Mouse (Mus musculus) intestine, embryonic 16.5 days (tissue): ENCODE data around the gene Clec4b1. TPM values are rescaled to one million over a fixed set of nuclear protein-coding genes. Genes with fewer than 3 reads are reported as not detected.
"Not testable (repeated sequence)": the region's sequence is repeated elsewhere in the genome, so short reads cannot be mapped to it uniquely, and the experiment has no call there.

Experiments
- ATAC-seq: fragments of 200-750 bp; cut with Nextera tagmentation; 2 replicates; pipeline ENCODE4 v1.8.0; 2017; ENCODE audit warnings: moderate TSS enrichment, moderate library complexity
- H3K27ac ChIP-seq: fragments of 300-500 bp; sonication (generic); 2 replicates; pipeline ENCODE4 v1.5.1; 2014; ENCODE audit warnings: mild to moderate bottlenecking, low read length
- H3K27me3 ChIP-seq: fragments of 300-500 bp; sonication (generic); replicated peaks from 2 replicates; pipeline ENCODE4 v1.6.1; 2014; ENCODE audit warnings: low read length, control low read depth, mixed read lengths; ENCODE audit not compliant: control insufficient read depth, insufficient read depth
- H3K36me3 ChIP-seq: fragments of 300-500 bp; sonication (generic); 2 replicates; pipeline ENCODE4 v1.6.1; 2014; ENCODE audit warnings: low read length, control low read depth; ENCODE audit not compliant: control insufficient read depth, insufficient read depth
- H3K4me1 ChIP-seq: fragments of 300-500 bp; sonication (generic); 2 replicates; pipeline ENCODE4 v1.6.1; 2014; ENCODE audit warnings: low read length, control low read depth, mixed read lengths; ENCODE audit not compliant: control insufficient read depth, insufficient read depth
- H3K4me2 ChIP-seq: fragments of 300-500 bp; sonication (generic); 2 replicates; pipeline ENCODE4 v1.6.1; 2014; ENCODE audit warnings: low read depth, low read length, control low read depth
- H3K4me3 ChIP-seq: fragments of 300-500 bp; sonication (generic); 2 replicates; pipeline ENCODE4 v1.5.1; 2014; ENCODE audit warnings: mild to moderate bottlenecking, low read length
- H3K9ac ChIP-seq: fragments of 300-500 bp; sonication (generic); 2 replicates; pipeline ENCODE4 v1.6.1; 2014; ENCODE audit warnings: low read depth, low read length
- H3K9me3 ChIP-seq: fragments of 300-500 bp; sonication (generic); 2 replicates; pipeline ENCODE4 v1.6.1; 2016; ENCODE audit warnings: low read length, control low read depth; ENCODE audit not compliant: control insufficient read depth
- WGBS: fragments of 180-500 bp; shearing (Covaris S2); extraction: QIAGEN DNeasy Blood & Tissue Kit; methylation state at CpG from one replicate; pipeline ENCODE4 v1.1.7; 2014; 5-methylcytosine and 5-hydroxymethylcytosine counted together
- polyA plus RNA-seq: library from polyadenylated mRNA; unstranded; fragments of >200 nt; fragmentation: Nextera tagmentation; extraction: Ambion mirVana; gene quantifications from 2 replicates; pipeline ENCODE4 v1.2.1, GENCODE M21; 2015

The Clec4b1 gene
- not detected in 2 replicates for polyA plus RNA-seq

- no peaks in the 10 kb centered on the region for H3K4me1 ChIP-seq
- WGBS: 83% methylated on average over 2 of the region's 2 CpGs
Observed at GRCm38 (mm10) chr6:123049742-123050372, at the start of gene Clec4b1. TSS of gene Clec4b1 (plus strand) at chr6:123049962.

GRCm38 (mm10) chr6:123004696-123005095 lies 45.1 kb upstream of the Clec4b1 start:
- H3K4me1 ChIP-seq, ATAC-seq, H3K4me2 ChIP-seq, H3K4me3 ChIP-seq, H3K9me3 ChIP-seq, H3K27ac ChIP-seq, H3K9ac ChIP-seq, H3K27me3 ChIP-seq, H3K36me3 ChIP-seq: not testable (repeated sequence)
- 72% methylated on average over 2 of the region's 2 CpGs for WGBS

More at GRCm38 (mm10) chr6:123049742-123050372, at the start of gene Clec4b1:
- H3K27me3 ChIP-seq: no peaks in the 10 kb centered on the region
- H3K9me3 ChIP-seq: no peaks in the 10 kb centered on the region
- H3K4me3 ChIP-seq: no peak within 1 kb of the TSS
- no peak within 1 kb of the TSS for H3K4me2 ChIP-seq
- H3K9ac ChIP-seq: no peak within 1 kb of the TSS
- no peak within 1 kb of the TSS for H3K27ac ChIP-seq
- no peaks in the 10 kb centered on the region for H3K36me3 ChIP-seq
- ATAC-seq: no peak

GRCm38 (mm10) chr6:123005591-123005990 lies 44.2 kb upstream of the Clec4b1 start:
- Histone ChIP-seq H3K36me3 (no peaks in the 10 kb centered on the region), H3K27ac (no peak overlapping the region), H3K9ac (no peak overlapping the region), H3K4me1 (no peaks in the 10 kb centered on the region), H3K9me3 (no peaks in the 10 kb centered on the region), H3K27me3 (no peaks in the 10 kb centered on the region), H3K4me3 (no peak overlapping the region), H3K4me2 (no peak overlapping the region)
- ATAC-seq: no peak
- WGBS: 61% methylated on average over 1 of the region's 1 CpGs

GRCm38 (mm10) chr6:123095125-123095843 lies 45.5 kb downstream of the Clec4b1 start:
- Histone ChIP-seq H3K4me2 (no peak overlapping the region), H3K4me3 (no peak overlapping the region), H3K9me3 (no peaks in the 10 kb centered on the region), H3K27ac (no peak overlapping the region), H3K9ac (no peak overlapping the region), H3K4me1 (no peaks in the 10 kb centered on the region), H3K36me3 (no peaks in the 10 kb centered on the region), H3K27me3 (no peaks in the 10 kb centered on the region)
- no peak for ATAC-seq
- WGBS: 81% methylated on average over 4 of the region's 4 CpGs

- 59% methylated on average over 1 of the region's 1 CpGs for WGBS
- H3K4me3 ChIP-seq, H3K4me2 ChIP-seq, H3K4me1 ChIP-seq, ATAC-seq, H3K27ac ChIP-seq, H3K36me3 ChIP-seq, H3K9ac ChIP-seq, H3K9me3 ChIP-seq, H3K27me3 ChIP-seq: not testable (repeated sequence)
Observed at GRCm38 (mm10) chr6:123106128-123106527, 56.4 kb downstream of the Clec4b1 start, which contains the start of gene Clec4a2. TSS of gene Clec4a2 (plus strand) at chr6:123106428.

Other genes starting within 250 kb of the Clec4b1 start
- 8.9 and 9.5 TPM in 2 replicates for gene Slc2a3, start 248.3 kb upstream of the Clec4b1 start, polyA plus RNA-seq
- gene Foxj2, start 230.0 kb upstream of the Clec4b1 start, polyA plus RNA-seq: 3.3 and 3.4 TPM in 2 replicates
- 2.1 TPM in 2 replicates for gene C3ar1, start 193.8 kb upstream of the Clec4b1 start, polyA plus RNA-seq
- 60.6 and 60.8 TPM in 2 replicates for gene Necap1, start 175.5 kb upstream of the Clec4b1 start, polyA plus RNA-seq
- gene Clec4a1, start 128.1 kb upstream of the Clec4b1 start, polyA plus RNA-seq: 3.6 TPM in 2 replicates
- 3.0 and 3.6 TPM in 2 replicates for gene Clec4a3, start 97.4 kb upstream of the Clec4b1 start, polyA plus RNA-seq
- not detected in 2 replicates for gene Clec4a4, start 59.6 kb upstream of the Clec4b1 start, polyA plus RNA-seq
- gene Clec4a2, start 56.5 kb downstream of the Clec4b1 start, polyA plus RNA-seq: 5.8 and 6.3 TPM in 2 replicates
- gene Clec4b2, start 122.9 kb downstream of the Clec4b1 start, polyA plus RNA-seq: not detected in 2 replicates
- 3.4 and 5.1 TPM in 2 replicates for gene Clec4n, start 179.9 kb downstream of the Clec4b1 start, polyA plus RNA-seq
- 0.17 and 0.20 TPM in 2 replicates for gene Clec4d, start 212.1 kb downstream of the Clec4b1 start, polyA plus RNA-seq
- 0.13 TPM in 1 of 2 replicates, not detected in the other for gene Clec4e, start 239.9 kb downstream of the Clec4b1 start, polyA plus RNA-seq